Mouse (Mus musculus) neutrophil, adult 59 days (primary cell): ENCODE measurements around the gene Themis. TPM values are rescaled to one million over a fixed set of nuclear protein-coding genes. Genes with fewer than 3 reads are reported as not detected.

ENCODE experiments used
- total RNA-seq, 2 experiments: library from RNA; stranded (reverse); gene quantifications; 1 replicate in 1 of 2; 2 replicates in 1 of 2; pipeline ENCODE4 v1.2.4; 2023

The Themis gene
- under 1 TPM in 1 of 2 experiments, not detected in 1; 0.44 TPM for total RNA-seq

DNA sequence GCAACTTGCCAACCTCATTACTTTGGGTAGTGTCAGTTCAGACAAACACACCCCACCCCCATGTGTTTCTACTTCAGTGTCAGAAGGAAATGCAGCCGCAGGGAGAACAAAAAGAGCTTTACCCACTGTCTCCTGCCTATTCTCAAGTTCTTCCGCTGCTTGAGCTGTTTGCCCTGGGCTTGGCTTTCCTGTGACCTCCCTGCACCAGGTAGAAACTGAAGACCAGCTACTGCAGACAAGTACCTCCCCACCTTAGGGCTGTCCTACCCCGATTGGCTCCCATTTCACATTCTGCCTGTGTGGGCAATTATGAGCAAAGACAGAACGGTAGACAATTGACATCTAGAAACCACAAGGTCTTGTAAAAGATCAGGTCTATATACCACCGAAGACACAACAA lies at the start of gene Themis:
Gene Themis, plus strand, starts transcription at position 100 of the 400 bp plus-strand sequence.

